Mouse (Mus musculus) frontal cortex, postnatal 36 days (tissue): ENCODE measurements at regions not wholly inside any gene's neighbourhood (a gene's known extent, or its start where the extent isn't known, plus 50 kb on each side); places are given as distances from the start of the nearest gene placed in this dataset.

Source experiments
- DNase-seq, 2 experiments: peaks; one replicate each; pipeline ENCODE4 v3.0.0; 2022; ENCODE audit warnings: low spot score in 2 of 2

GRCm38 (mm10) chrX:156842926-156843325 lies 572.2 kb downstream of the Phex start:
- no peak for DNase-seq

GRCm38 (mm10) chrX:156841269-156841668 lies 573.8 kb downstream of the Phex start:
- no peak for DNase-seq

DNA sequence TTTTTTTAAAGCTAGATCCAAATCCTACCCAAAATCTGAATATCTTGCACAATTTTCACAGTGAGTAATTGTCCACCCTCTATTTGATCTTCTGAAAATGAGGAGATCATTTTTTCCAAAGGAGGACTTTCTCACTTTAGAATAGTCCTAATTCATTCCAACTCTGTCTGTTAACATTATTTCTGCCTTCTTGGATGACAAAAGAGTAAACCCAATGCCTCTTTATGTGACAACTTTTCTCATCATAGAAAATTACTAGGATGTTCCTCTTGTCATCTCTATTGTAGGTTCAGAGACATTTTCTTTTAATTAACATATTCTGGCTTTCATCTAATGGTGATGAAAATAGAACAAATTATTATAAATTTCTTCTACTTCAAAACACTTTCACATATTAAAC lies 582.9 kb downstream of the Phex start:
- DNase-seq: no peak

- peak in 1 of 2 experiments; percentile 1 for DNase-seq
Observed at GRCm38 (mm10) chrX:156806799-156807198, 608.3 kb downstream of the Phex start.
